Mouse (Mus musculus): ENCODE measurements around the gene Nmnat1. TPM values are rescaled to one million over a fixed set of nuclear protein-coding genes. Genes with fewer than 3 reads are reported as not detected.
A peak's percentile ranks its signal among the peaks of the same experiment; 100 is the strongest.

Gene Nmnat1
- total and polyA plus RNA-seq, 3 experiments, result 8.6 to 11.4 (median 10.9) TPM

DNA sequence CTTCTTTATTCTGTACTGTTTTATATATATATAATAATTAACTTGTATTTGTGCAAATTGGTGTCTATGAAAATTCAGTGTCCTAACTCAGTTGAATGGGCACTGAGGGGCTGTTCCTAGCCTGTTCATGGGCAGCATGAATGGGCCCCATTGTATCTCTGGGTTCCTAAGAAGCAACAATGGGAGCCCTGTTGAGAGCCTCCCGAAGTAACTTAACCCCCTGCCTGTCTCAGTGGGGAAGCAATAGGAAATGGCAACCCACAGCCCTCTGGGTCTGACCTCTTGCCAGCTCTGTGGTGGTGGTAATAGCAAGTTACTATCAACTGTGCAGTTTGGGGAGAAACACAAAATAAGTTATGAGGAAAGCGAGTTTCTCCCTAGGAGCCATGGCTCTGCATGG lies 11.6 kb upstream of the Nmnat1 start:
- Histone ChIP-seq H3K79me2 (replicated peaks; ENCODE audit: control insufficient read depth, extremely low read depth, insufficient read depth, poor library complexity, severe bottlenecking) (no peaks in the 10 kb centered on the region), H3K27me3 (replicated peaks) (no peaks in the 10 kb centered on the region), H3K36me3 (replicated peaks in 1 of 2; ENCODE audit: control insufficient read depth in 1 of 2, insufficient read depth in 1 of 2, low read length in 1 of 2) (peaks cover 66 to 90% of the 10 kb centered on the region in 2 experiments), H3K4me3 (replicated peaks in 1 of 3; ENCODE audit: low read depth in 2 of 3, low read length in 2 of 3, poor library complexity in 1 of 3) (no peak overlapping the region), H3K4me1 (ENCODE audit: control insufficient read depth in 1 of 2, insufficient read depth in 2 of 2) (no peaks in the 10 kb centered on the region; a peak in 2 of 4 replicates), H3K9ac (ENCODE audit: insufficient read depth, low read depth) (no peak overlapping the region), H3K4me2 (ENCODE audit: insufficient read depth, low read depth, poor library complexity, severe bottlenecking) (no peak overlapping the region), H3K9me3 (replicated peaks; ENCODE audit: low read length) (no peaks in the 10 kb centered on the region), H3K27ac (ENCODE audit: insufficient read depth, low read depth) (no peak overlapping the region)
- in situ Hi-C loops (cut with MboI; ENCODE audit: low pct_ligation_motif_present, low pct_unique_long_range_greater_than_20kb, low sequenced_read_pairs) (no loop called here), dilution Hi-C loops (cut with MboI; ENCODE audit: extremely low pct_ligation_motif_present, extremely low pct_unique_long_range_greater_than_20kb, low sequenced_read_pairs) (no loop called here)
- no peak for DNase-seq (ENCODE audit: extremely low read depth)
- no peak for TF ChIP-seq ZMIZ1 (IDR thresholded peaks at IDR 0.05; ENCODE audit: low read depth, low read length)
- TF ChIP-seq GABPA (IDR thresholded peaks at IDR 0.05; ENCODE audit: insufficient replicate concordance, low read depth, low read length), result no peak
- no peak for TF ChIP-seq MAX (IDR thresholded peaks at IDR 0.05; ENCODE audit: low read length)
- TF ChIP-seq RCOR1 (conservative IDR thresholded peaks at IDR 0.05; ENCODE audit: low read depth, low read length), result no peak
- TF ChIP-seq CHD2 (IDR thresholded peaks at IDR 0.05; ENCODE audit: low read length), result no peak
- TF ChIP-seq HCFC1 (IDR thresholded peaks at IDR 0.05; ENCODE audit: low read depth, low read length), result no peak
- no peak for TF ChIP-seq RAD21 (IDR thresholded peaks at IDR 0.05; ENCODE audit: low read depth, low read length)
- TF ChIP-seq E2F4 (IDR thresholded peaks at IDR 0.05; ENCODE audit: insufficient replicate concordance, low read depth, low read length), result no peak
- no peak for TF ChIP-seq TBP (conservative IDR thresholded peaks at IDR 0.05; ENCODE audit: low read depth, low read length)
- no peak for TF ChIP-seq MYC (IDR thresholded peaks at IDR 0.05; ENCODE audit: low read depth, low read length)
- TF ChIP-seq IRF4 (IDR thresholded peaks at IDR 0.05; ENCODE audit: low read depth, low read length), result no peak
- TF ChIP-seq ZNF384 (IDR thresholded peaks at IDR 0.05; ENCODE audit: low read depth, low read length), result no peak
- no peak for TF ChIP-seq USF2 (conservative IDR thresholded peaks at IDR 0.05; ENCODE audit: low read depth, low read length)
- no peak for TF ChIP-seq ELF1 (IDR thresholded peaks at IDR 0.05; ENCODE audit: low read depth, low read length)
- no peak for TF ChIP-seq JUND (conservative IDR thresholded peaks at IDR 0.05; ENCODE audit: low read depth, low read length)
- no peak for TF ChIP-seq POLR2AphosphoS2 (IDR thresholded peaks at IDR 0.05; ENCODE audit: low read depth, low read length)
- TF ChIP-seq ZKSCAN1 (IDR thresholded peaks at IDR 0.05; ENCODE audit: borderline replicate concordance, low read depth, low read length), result no peak
- no peak for TF ChIP-seq ZC3H11A (IDR thresholded peaks at IDR 0.05; ENCODE audit: low read depth, low read length)
- TF ChIP-seq PAX5 (IDR thresholded peaks at IDR 0.05; ENCODE audit: low read length), result no peak
- no peak for TF ChIP-seq JUN (IDR thresholded peaks at IDR 0.05; ENCODE audit: insufficient read depth, low read depth, low read length)

DNA sequence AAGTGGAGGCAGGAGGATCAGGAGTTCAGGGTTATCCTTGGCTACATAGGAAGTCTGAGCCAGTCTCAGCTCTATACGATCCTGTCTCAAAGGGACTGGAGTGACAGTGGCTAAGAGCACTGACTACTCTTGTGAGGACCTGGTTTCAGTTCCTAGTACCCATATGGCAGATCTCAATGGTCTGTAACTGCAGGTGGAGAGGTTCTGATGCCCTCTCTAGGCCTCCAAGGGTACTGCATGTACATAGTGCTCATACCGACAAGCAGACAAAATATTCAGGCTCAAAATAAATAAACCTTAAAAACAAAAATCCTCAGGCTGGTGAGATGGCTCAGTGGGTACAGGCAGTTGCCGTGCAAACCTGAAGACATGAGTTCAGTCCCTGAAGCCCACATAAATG lies 6.1 kb upstream of the Nmnat1 start:
- Histone ChIP-seq H3K4me2 (ENCODE audit: insufficient read depth, low read depth, poor library complexity, severe bottlenecking) (no peak overlapping the region), H3K79me2 (replicated peaks; ENCODE audit: control insufficient read depth, extremely low read depth, insufficient read depth, poor library complexity, severe bottlenecking) (peaks cover 9% of the 10 kb centered on the region), H3K27ac (ENCODE audit: insufficient read depth, low read depth) (no peak overlapping the region), H3K4me3 (replicated peaks in 1 of 3; ENCODE audit: low read depth in 2 of 3, low read length in 2 of 3, poor library complexity in 1 of 3) (no peak overlapping the region), H3K27me3 (replicated peaks) (no peaks in the 10 kb centered on the region), H3K9ac (ENCODE audit: insufficient read depth, low read depth) (no peak overlapping the region), H3K4me1 (ENCODE audit: control insufficient read depth in 1 of 2, insufficient read depth in 2 of 2) (peaks cover 5 to 23% of the 10 kb centered on the region in 2 experiments; a peak in 3 of 4 replicates), H3K36me3 (replicated peaks in 1 of 2; ENCODE audit: control insufficient read depth in 1 of 2, insufficient read depth in 1 of 2, low read length in 1 of 2) (peaks cover 65 to 83% of the 10 kb centered on the region in 2 experiments), H3K9me3 (replicated peaks; ENCODE audit: low read length) (peaks cover 9% of the 10 kb centered on the region)
- peak; percentile 25; the same call in 1 of the 2 replicates for TF ChIP-seq SMC3 (IDR thresholded peaks at IDR 0.05; ENCODE audit: low read depth, low read length)
- no peak for TF ChIP-seq NRF1 (IDR thresholded peaks at IDR 0.05; ENCODE audit: low read depth, low read length)
- peak; percentile 21 for TF ChIP-seq RAD21 (IDR thresholded peaks at IDR 0.05; ENCODE audit: low read depth, low read length)
- TF ChIP-seq CTCF (conservative IDR thresholded peaks at IDR 0.05 in 1 of 2, IDR thresholded peaks at IDR 0.05 in 1 of 2; ENCODE audit: low read depth in 2 of 2, low read length in 2 of 2), result peak; percentile 50 to 54; a peak in 3 of 4 replicates
- TF ChIP-seq CHD1 (IDR thresholded peaks at IDR 0.05; ENCODE audit: low read depth, low read length), result no peak
- TF ChIP-seq EP300 (IDR thresholded peaks at IDR 0.05; ENCODE audit: low read length), result no peak
- DNase-seq (ENCODE audit: extremely low read depth), result peak; percentile 42
- dilution Hi-C loops (cut with MboI; ENCODE audit: extremely low pct_ligation_motif_present, extremely low pct_unique_long_range_greater_than_20kb, low sequenced_read_pairs) (no loop called here), in situ Hi-C loops (cut with MboI; ENCODE audit: low pct_ligation_motif_present, low pct_unique_long_range_greater_than_20kb, low sequenced_read_pairs) (no loop called here)

Measured in CH12.LX (cell line).